Mouse (Mus musculus): ENCODE measurements at regions not wholly inside any gene's neighbourhood (a gene's known extent, or its start where the extent isn't known, plus 50 kb on each side); places are given as distances from the start of the nearest gene placed in this dataset.

- in situ Hi-C loops (cut with MboI, MseI) = no loop called here
Observed at GRCm38 (mm10) chr9:87453261-87453660, 197.9 kb upstream of the Cep162 start.

- in situ Hi-C loops (cut with MboI, MseI) = no loop called here
Observed at GRCm38 (mm10) chr9:87452571-87452970, 197.2 kb upstream of the Cep162 start.

GRCm38 (mm10) chr9:87443467-87444235, 188.3 kb upstream of the Cep162 start:
- in situ Hi-C loops (cut with MboI, MseI) = no loop called here

- in situ Hi-C loops (cut with MboI, MseI) = loop anchor here (10.0 kb wide), 1 partner anchor 393 kb away; no protein-coding TSS in a partner anchor
Observed at GRCm38 (mm10) chr9:87432072-87432471, 176.7 kb upstream of the Cep162 start.

GRCm38 (mm10) chr9:87431523-87431922, 176.2 kb upstream of the Cep162 start:
- in situ Hi-C loops (cut with MboI, MseI) = loop anchor here (10.0 kb wide), 1 partner anchor 393 kb away; no protein-coding TSS in a partner anchor

GRCm38 (mm10) chr9:87425201-87425600, 169.9 kb upstream of the Cep162 start:
- in situ Hi-C loops (cut with MboI, MseI) = no loop called here

- in situ Hi-C loops (cut with MboI, MseI) = no loop called here
Observed at GRCm38 (mm10) chr9:87421175-87421574, 165.8 kb upstream of the Cep162 start.

- in situ Hi-C loops (cut with MboI, MseI) = no loop called here
Observed at GRCm38 (mm10) chr9:87419376-87419775, 164.0 kb upstream of the Cep162 start.

GRCm38 (mm10) chr9:87412894-87413293, 157.6 kb upstream of the Cep162 start:
- in situ Hi-C loops (cut with MboI, MseI) = no loop called here

GRCm38 (mm10) chr9:87411044-87411443, 155.7 kb upstream of the Cep162 start:
- in situ Hi-C loops (cut with MboI, MseI) = no loop called here

- in situ Hi-C loops (cut with MboI, MseI) = no loop called here
Observed at GRCm38 (mm10) chr9:87409736-87410135, 154.4 kb upstream of the Cep162 start.

- in situ Hi-C loops (cut with MboI, MseI) = no loop called here
Observed at GRCm38 (mm10) chr9:87408805-87409204, 153.5 kb upstream of the Cep162 start.

- in situ Hi-C loops (cut with MboI, MseI) = no loop called here
Observed at GRCm38 (mm10) chr9:87406476-87406875, 151.1 kb upstream of the Cep162 start.

GRCm38 (mm10) chr9:87405115-87405720, 149.9 kb upstream of the Cep162 start:
- in situ Hi-C loops (cut with MboI, MseI) = no loop called here

- in situ Hi-C loops (cut with MboI, MseI) = no loop called here
Observed at GRCm38 (mm10) chr9:87402010-87402409, 146.7 kb upstream of the Cep162 start.

- in situ Hi-C loops (cut with MboI, MseI) = no loop called here
Observed at GRCm38 (mm10) chr9:87387516-87387915, 132.2 kb upstream of the Cep162 start.

- in situ Hi-C loops (cut with MboI, MseI) = no loop called here
Observed at GRCm38 (mm10) chr9:87383513-87383912, 128.2 kb upstream of the Cep162 start.

- in situ Hi-C loops (cut with MboI, MseI) = no loop called here
Observed at GRCm38 (mm10) chr9:87377921-87378320, 122.6 kb upstream of the Cep162 start.

- in situ Hi-C loops (cut with MboI, MseI) = no loop called here
Observed at GRCm38 (mm10) chr9:87376731-87377310, 121.5 kb upstream of the Cep162 start.

- in situ Hi-C loops (cut with MboI, MseI) = no loop called here
Observed at GRCm38 (mm10) chr9:87372251-87372905, 117.0 kb upstream of the Cep162 start.

- in situ Hi-C loops (cut with MboI, MseI) = no loop called here
Observed at GRCm38 (mm10) chr9:87369059-87369458, 113.7 kb upstream of the Cep162 start.

GRCm38 (mm10) chr9:87347008-87347407, 91.7 kb upstream of the Cep162 start:
- in situ Hi-C loops (cut with MboI, MseI) = no loop called here
